Mouse (Mus musculus) heart, adult 2 months (tissue): Measurements from ENCODE around the gene 2700049A03Rik. TPM values are rescaled to one million over a fixed set of nuclear protein-coding genes. Genes with fewer than 3 reads are reported as not detected.
A peak's percentile ranks its signal among the peaks of the same experiment; 100 is the strongest.

Source experiments
- DNase-seq, 2 experiments: peaks; one replicate each; pipeline ENCODE4 v3.0.0; 2021
- H3K27ac ChIP-seq: fragments of 200-600 bp; 2 replicates; pipeline ENCODE4 v1.8.1; 2022
- H3K27me3 ChIP-seq: fragments of 200-500 bp; 2 replicates; pipeline ENCODE4 v1.6.1; 2012; ENCODE audit warnings: mild to moderate bottlenecking, low read length, inconsistent platforms, mixed read lengths; ENCODE audit not compliant: control insufficient read depth, insufficient read depth
- H3K36me3 ChIP-seq: fragments of 200-500 bp; 2 replicates; pipeline ENCODE4 v1.6.1; 2012; ENCODE audit warnings: low read length, inconsistent platforms; ENCODE audit not compliant: control insufficient read depth, insufficient read depth
- H3K4me1 ChIP-seq: fragments of 200-500 bp; 2 replicates; pipeline ENCODE4 v1.6.1; 2011; ENCODE audit warnings: low read length; ENCODE audit not compliant: control insufficient read depth, insufficient read depth
- H3K4me3 ChIP-seq: fragments of 200-600 bp; 2 replicates; pipeline ENCODE4 v1.8.1; 2022
- H3K79me2 ChIP-seq: fragments of 200-500 bp; replicated peaks from 2 replicates; pipeline ENCODE4 v1.6.1; 2012; ENCODE audit warnings: mild to moderate bottlenecking, inconsistent platforms, low read length, moderate library complexity, mixed read lengths; ENCODE audit not compliant: control insufficient read depth, insufficient read depth
- H3K9ac ChIP-seq: fragments of 200-500 bp; 2 replicates; pipeline ENCODE4 v1.6.1; 2012; ENCODE audit warnings: low read depth, mild to moderate bottlenecking, control low read depth, inconsistent platforms, low read length, mixed read lengths
- CTCF ChIP-seq: fragments of 200-600 bp; IDR thresholded peaks from 2 replicates; pipeline ENCODE4 v1.8.1; 2022; ENCODE audit warnings: antibody characterized with exemption, mild to moderate bottlenecking, moderate library complexity
- EP300 ChIP-seq: fragments of 200-500 bp; IDR thresholded peaks from 2 replicates; pipeline ENCODE4 v1.6.1; 2011; ENCODE audit warnings: low read depth, low read length, control low read depth; ENCODE audit not compliant: insufficient read depth
- POLR2A ChIP-seq: fragments of 200-500 bp; IDR thresholded peaks from 2 replicates; pipeline ENCODE4 v1.6.1; 2011; ENCODE audit warnings: mild to moderate bottlenecking, low read depth, low read length, control low read depth; ENCODE audit not compliant: insufficient read depth
- WGBS: fragments of 180-500 bp; shearing (Covaris S2); methylation state at CpG from one replicate; pipeline ENCODE4 v1.1.7; 2018; 5-methylcytosine and 5-hydroxymethylcytosine counted together
- intact Hi-C: fragments of 180-260 bp; cut with DNase I; formaldehyde crosslinking; loops from one replicate; pipeline ENCODE4 v1.15.1; 2025
- polyA plus RNA-seq: library from polyadenylated mRNA; depleted of rRNA; stranded (reverse); fragments of >200 nt; gene quantifications from 2 replicates; pipeline ENCODE4 v1.2.3, GENCODE M21; 2012
- total RNA-seq, 2 experiments: library from RNA; stranded (reverse); gene quantifications; 2 replicates each; pipeline ENCODE4 v1.2.3; 2021

The 2700049A03Rik gene
- total and polyA plus RNA-seq, 3 experiments, result 1.3 to 3.4 (median 3.0) TPM

DNA sequence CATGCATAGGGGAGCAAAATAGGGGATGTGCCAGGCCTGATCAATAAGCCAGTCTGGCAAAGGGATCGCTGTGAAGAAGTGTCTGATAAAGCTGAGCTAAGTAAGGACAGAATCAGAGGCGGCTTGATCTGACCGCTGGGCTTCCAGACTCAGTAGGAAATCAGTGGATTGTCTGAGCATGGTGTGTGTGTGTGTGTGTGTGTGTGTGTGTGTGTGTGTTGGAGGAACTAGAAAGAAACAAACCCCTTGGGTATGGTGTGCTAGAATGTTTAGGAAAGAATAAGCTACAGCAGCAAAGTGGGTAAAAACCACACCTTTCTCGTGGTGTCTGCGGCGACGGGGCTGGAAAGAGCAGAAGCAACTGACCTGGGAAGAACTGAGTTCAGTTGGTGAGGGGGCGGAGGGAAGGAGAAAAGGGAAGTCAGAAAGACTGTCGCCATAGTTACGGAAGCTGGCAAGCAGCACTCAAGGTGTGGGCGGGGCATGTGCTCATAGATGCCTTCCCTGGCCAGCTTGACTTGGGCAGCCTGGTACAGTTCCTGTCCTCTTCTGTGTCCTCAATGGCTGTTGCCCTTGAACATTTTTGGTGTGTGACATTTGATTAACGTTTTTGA lies 22.9 kb upstream of the 2700049A03Rik start:
- peaks cover 5% of the 10 kb centered on the region; the same call in 1 of the 2 replicates for H3K4me1 ChIP-seq
- DNase-seq, result peak in 1 of 2 experiments; percentile 63
- H3K4me3 ChIP-seq, result no peak overlapping the region
- no peak overlapping the region for H3K27ac ChIP-seq
- WGBS, result 28% methylated on average over 12 of the region's 12 CpGs
- H3K9ac ChIP-seq, result no peak overlapping the region
- intact Hi-C loops, result no loop called here
- H3K79me2 ChIP-seq, result no peaks in the 10 kb centered on the region
- no peaks in the 10 kb centered on the region for H3K27me3 ChIP-seq
- TF ChIP-seq EP300 (no peak), POLR2A (no peak), CTCF (no peak)
- H3K36me3 ChIP-seq, result no peaks in the 10 kb centered on the region

DNA sequence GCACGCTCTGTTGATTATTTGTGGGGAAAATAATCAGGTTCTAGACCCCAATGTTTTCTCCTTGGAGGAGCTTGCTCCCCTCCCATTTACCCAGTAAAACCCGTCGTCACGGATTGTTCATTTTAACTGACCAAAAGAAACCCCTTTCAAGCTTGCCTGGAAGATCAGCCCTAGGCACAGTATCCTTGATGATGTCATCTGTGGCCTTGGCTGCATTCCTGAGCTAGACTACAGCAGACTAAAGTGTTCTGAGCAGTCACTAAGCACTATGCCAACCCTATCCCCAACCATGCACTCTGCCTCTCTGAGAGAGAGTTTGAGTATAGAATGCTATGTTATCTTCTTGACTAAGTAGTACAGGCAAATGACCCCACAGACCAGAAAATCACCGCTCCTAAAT lies 20.2 kb upstream of the 2700049A03Rik start:
- no peaks in the 10 kb centered on the region for H3K27me3 ChIP-seq
- H3K9ac ChIP-seq, result no peak overlapping the region
- no peak overlapping the region for H3K27ac ChIP-seq
- no peak for DNase-seq
- H3K79me2 ChIP-seq, result no peaks in the 10 kb centered on the region
- H3K36me3 ChIP-seq, result no peaks in the 10 kb centered on the region
- H3K4me3 ChIP-seq, result no peak overlapping the region
- whole genome bisulfite sequencing, result 69% methylated on average over 5 of the region's 5 CpGs
- TF ChIP-seq POLR2A, result no peak
- no peak for TF ChIP-seq CTCF
- TF ChIP-seq EP300, result no peak
- intact Hi-C loops, result no loop called here
- H3K4me1 ChIP-seq, result peaks cover 5% of the 10 kb centered on the region; the same call in 1 of the 2 replicates

DNA sequence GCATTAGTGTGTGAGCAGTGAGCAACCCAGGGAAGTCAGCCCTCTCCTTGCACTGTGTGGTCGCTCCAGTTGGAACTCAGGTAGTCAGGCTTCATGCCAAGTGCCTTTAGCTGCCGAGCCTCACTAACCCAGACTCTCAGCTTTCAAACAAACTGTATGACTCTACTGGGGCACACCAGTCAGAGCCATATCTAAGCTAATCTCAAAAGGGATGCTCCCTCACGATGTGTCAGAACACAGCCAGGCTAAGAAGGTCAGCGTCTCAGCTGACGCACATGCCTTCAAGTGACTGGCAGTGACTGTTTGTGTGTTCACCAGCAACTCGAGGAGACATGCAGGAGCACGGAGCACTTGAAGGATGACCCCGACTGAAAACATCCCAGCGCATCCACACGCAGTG lies 13.9 kb upstream of the 2700049A03Rik start:
- Histone ChIP-seq H3K4me1 (no peaks in the 10 kb centered on the region), H3K4me3 (no peak overlapping the region), H3K27me3 (no peaks in the 10 kb centered on the region), H3K9ac (no peak overlapping the region), H3K36me3 (peaks cover 5% of the 10 kb centered on the region; the same call in 1 of the 2 replicates), H3K79me2 (no peaks in the 10 kb centered on the region), H3K27ac (no peak overlapping the region)
- DNase-seq, result no peak
- intact Hi-C loops, result no loop called here
- WGBS, result 76% methylated on average over 10 of the region's 10 CpGs
- no peak for TF ChIP-seq CTCF
- TF ChIP-seq EP300, result no peak
- no peak for TF ChIP-seq POLR2A

DNA sequence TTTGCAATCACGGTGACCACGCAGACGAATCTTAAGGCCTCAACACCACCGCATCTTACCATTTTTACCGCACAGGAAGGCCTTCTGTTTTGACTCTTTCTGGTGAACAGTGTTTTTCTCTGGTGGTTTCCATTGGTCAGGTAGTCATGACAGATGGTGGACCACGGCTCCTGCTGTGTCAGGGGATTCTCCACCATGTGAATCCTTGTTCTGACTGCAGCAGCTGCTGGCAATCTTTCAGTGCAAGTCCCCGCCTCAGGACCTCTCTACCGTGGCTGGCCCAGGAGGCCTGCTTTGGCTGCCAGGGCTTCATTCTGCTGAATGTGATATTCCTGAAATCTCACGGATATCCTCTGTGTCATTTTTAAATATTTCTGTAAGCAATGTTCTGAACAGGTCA lies 13.4 kb upstream of the 2700049A03Rik start:
- Histone ChIP-seq H3K36me3 (peaks cover 5% of the 10 kb centered on the region; the same call in 1 of the 2 replicates), H3K4me1 (no peaks in the 10 kb centered on the region), H3K27ac (no peak overlapping the region), H3K9ac (no peak overlapping the region), H3K4me3 (no peak overlapping the region), H3K27me3 (no peaks in the 10 kb centered on the region), H3K79me2 (no peaks in the 10 kb centered on the region)
- TF ChIP-seq EP300 (no peak), POLR2A (no peak), CTCF (no peak)
- WGBS, result 86% methylated on average over 9 of the region's 9 CpGs
- intact Hi-C loops, result no loop called here
- DNase-seq, result no peak

DNA sequence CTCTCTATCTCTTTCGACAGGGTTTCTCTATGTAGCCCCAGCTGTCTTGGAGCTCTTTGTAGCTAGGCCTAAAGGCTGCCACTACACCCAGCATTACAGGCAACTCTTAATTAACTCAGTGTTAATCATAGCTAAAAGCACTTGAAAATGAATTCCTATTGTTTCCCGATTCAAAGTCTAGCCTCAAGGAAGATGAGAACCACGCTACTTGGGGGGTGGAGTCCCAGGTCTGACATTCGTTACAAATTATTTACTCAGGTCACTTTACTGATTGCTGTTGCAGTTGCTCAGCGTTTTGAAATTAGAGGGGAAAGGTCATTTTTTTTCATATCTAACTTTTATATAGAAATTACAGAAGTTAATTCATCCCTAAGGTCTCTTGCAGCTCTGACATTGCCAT lies 1.1 kb upstream of the 2700049A03Rik start:
- no peak for DNase-seq
- 18% methylated on average over 5 of the region's 5 CpGs for WGBS
- H3K4me3 ChIP-seq, result peak overlapping the region; percentile 74
- intact Hi-C loops, result loop anchor here (5.0 kb wide), 1 partner anchor 168 kb away; no protein-coding TSS in a partner anchor
- H3K9ac ChIP-seq, result no peak overlapping the region
- H3K36me3 ChIP-seq, result peaks cover 6% of the 10 kb centered on the region
- H3K27ac ChIP-seq, result no peak overlapping the region
- no peaks in the 10 kb centered on the region for H3K27me3 ChIP-seq
- H3K79me2 ChIP-seq, result peaks cover 2% of the 10 kb centered on the region; the same call in 1 of the 2 replicates
- H3K4me1 ChIP-seq, result peaks cover 2% of the 10 kb centered on the region
- TF ChIP-seq EP300, result no peak
- no peak for TF ChIP-seq CTCF
- no peak for TF ChIP-seq POLR2A

DNA sequence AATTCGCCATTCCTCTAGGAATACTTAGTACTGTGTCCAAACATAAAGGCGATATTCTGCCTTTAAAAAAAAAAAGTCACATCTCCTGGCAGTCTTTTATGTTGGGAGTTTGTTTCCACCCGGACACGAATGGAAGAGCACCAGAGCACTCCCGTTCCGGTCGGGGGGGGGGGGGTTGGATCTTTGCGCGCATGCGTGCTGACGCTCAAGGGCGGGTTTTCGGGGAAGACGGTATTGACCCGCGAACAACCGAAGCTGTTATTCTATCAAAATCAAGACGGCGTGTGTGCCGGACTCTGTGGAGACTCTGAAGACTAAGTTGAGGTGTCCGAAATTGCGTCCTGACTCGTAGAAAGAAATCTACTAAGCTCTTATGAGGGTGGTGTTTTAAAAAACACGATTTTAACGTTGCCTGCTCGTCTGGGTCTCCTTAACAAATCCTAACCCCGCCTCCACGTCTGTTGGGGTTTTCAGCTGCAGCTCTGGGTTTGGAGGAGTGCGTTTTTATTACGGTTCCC lies 385 bp downstream of the 2700049A03Rik start:
- Histone ChIP-seq H3K79me2 (peaks cover 2% of the 10 kb centered on the region; the same call in 1 of the 2 replicates), H3K9ac (peak overlapping the region; percentile 60), H3K27me3 (no peaks in the 10 kb centered on the region), H3K4me1 (peaks cover 2% of the 10 kb centered on the region), H3K36me3 (peaks cover 6% of the 10 kb centered on the region), H3K4me3 (peak overlapping the region; percentile 74), H3K27ac (peak overlapping the region; percentile 98)
- intact Hi-C loops, result loop anchor here (5.0 kb wide), 1 partner anchor 170 kb away; no protein-coding TSS in a partner anchor
- WGBS, result under 1% methylated on average over 30 of the region's 30 CpGs
- TF ChIP-seq POLR2A, result peak; percentile 75
- no peak for TF ChIP-seq EP300
- DNase-seq, result peak; percentile 84 to 86
